Mouse (Mus musculus): Measurements from ENCODE around the gene Bcl11a. TPM values are rescaled to one million over a fixed set of nuclear protein-coding genes. Genes with fewer than 3 reads are reported as not detected.

Bcl11a gene
- polyA plus RNA-seq, 1 experiment from 2014 or later = 95.2 TPM

- no peak for ATAC-seq (ENCODE audit: insufficient number of reproducible peaks, low FRiP score, low TSS enrichment, low read depth)
Measured at GRCm38 (mm10) chr11:24162056-24162455, 84.2 kb downstream of the Bcl11a start.

GRCm38 (mm10) chr11:24163072-24163471 is 85.2 kb downstream of the Bcl11a start:
- DNase-seq (ENCODE audit: low spot score) = no peak
- no peak overlapping the region for H3K4me3 ChIP-seq (ENCODE audit: low read depth, low read length)
- H3K9me3 ChIP-seq (ENCODE audit: control insufficient read depth, low read length) = no peaks in the 10 kb centered on the region
- H3K4me1 ChIP-seq (ENCODE audit: control insufficient read depth, insufficient read depth, low read length) = no peaks in the 10 kb centered on the region
- H3K36me3 ChIP-seq (ENCODE audit: control insufficient read depth, insufficient read depth, low read length) = peaks cover 20% of the 10 kb centered on the region
- no peak overlapping the region for H3K27ac ChIP-seq (replicated peaks; ENCODE audit: low read depth, low read length)
- no peak overlapping the region for H3K4me2 ChIP-seq (ENCODE audit: low read depth, severe bottlenecking)
- no peaks in the 10 kb centered on the region for H3K27me3 ChIP-seq (ENCODE audit: control insufficient read depth, insufficient read depth, low read length)
- WGBS = 95% methylated on average over 8 of the region's 8 CpGs
- H3K9ac ChIP-seq (ENCODE audit: low read length) = no peak overlapping the region
- no peak for ATAC-seq (ENCODE audit: insufficient number of reproducible peaks, low FRiP score, low TSS enrichment, low read depth)

More at GRCm38 (mm10) chr11:24162056-24162455, 84.2 kb downstream of the Bcl11a start:
- peaks cover 20% of the 10 kb centered on the region for H3K36me3 ChIP-seq (ENCODE audit: control insufficient read depth, insufficient read depth, low read length)
- no peaks in the 10 kb centered on the region for H3K27me3 ChIP-seq (ENCODE audit: control insufficient read depth, insufficient read depth, low read length)
- no peak overlapping the region for H3K9ac ChIP-seq (ENCODE audit: low read length)
- no peak overlapping the region for H3K4me3 ChIP-seq (ENCODE audit: low read depth, low read length)
- peaks cover 4% of the 10 kb centered on the region; the same call in 1 of the 2 replicates for H3K4me1 ChIP-seq (ENCODE audit: control insufficient read depth, insufficient read depth, low read length)
- 72% methylated on average over 7 of the region's 7 CpGs for WGBS
- no peak overlapping the region for H3K4me2 ChIP-seq (ENCODE audit: low read depth, severe bottlenecking)
- no peak overlapping the region for H3K27ac ChIP-seq (replicated peaks; ENCODE audit: low read depth, low read length)
- H3K9me3 ChIP-seq (ENCODE audit: control insufficient read depth, low read length) = no peaks in the 10 kb centered on the region
- no peak for DNase-seq (ENCODE audit: low spot score)

DNA sequence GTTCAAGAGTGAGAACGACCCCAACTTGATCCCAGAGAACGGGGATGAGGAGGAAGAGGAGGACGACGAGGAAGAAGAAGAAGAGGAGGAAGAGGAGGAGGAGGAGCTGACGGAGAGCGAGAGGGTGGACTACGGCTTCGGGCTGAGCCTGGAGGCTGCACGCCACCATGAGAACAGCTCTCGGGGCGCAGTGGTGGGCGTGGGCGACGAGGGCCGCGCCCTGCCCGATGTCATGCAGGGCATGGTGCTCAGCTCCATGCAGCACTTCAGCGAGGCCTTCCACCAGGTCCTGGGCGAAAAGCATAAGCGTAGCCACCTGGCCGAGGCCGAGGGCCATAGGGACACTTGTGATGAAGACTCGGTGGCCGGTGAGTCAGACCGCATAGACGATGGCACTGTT is 86.2 kb downstream of the Bcl11a start:
- Histone ChIP-seq H3K9me3 (ENCODE audit: control insufficient read depth, low read length) (no peaks in the 10 kb centered on the region), H3K4me2 (ENCODE audit: low read depth, severe bottlenecking) (no peak overlapping the region), H3K27me3 (ENCODE audit: control insufficient read depth, insufficient read depth, low read length) (no peaks in the 10 kb centered on the region), H3K9ac (ENCODE audit: low read length) (no peak overlapping the region), H3K36me3 (ENCODE audit: control insufficient read depth, insufficient read depth, low read length) (peaks cover 20% of the 10 kb centered on the region), H3K27ac (replicated peaks; ENCODE audit: low read depth, low read length) (no peak overlapping the region), H3K4me3 (ENCODE audit: low read depth, low read length) (no peak overlapping the region), H3K4me1 (ENCODE audit: control insufficient read depth, insufficient read depth, low read length) (no peaks in the 10 kb centered on the region)
- 97% methylated on average over 26 of the region's 26 CpGs for WGBS
- no peak; the same call in 1 of the 2 replicates for ATAC-seq (ENCODE audit: insufficient number of reproducible peaks, low FRiP score, low TSS enrichment, low read depth)
- DNase-seq (ENCODE audit: low spot score) = no peak

DNA sequence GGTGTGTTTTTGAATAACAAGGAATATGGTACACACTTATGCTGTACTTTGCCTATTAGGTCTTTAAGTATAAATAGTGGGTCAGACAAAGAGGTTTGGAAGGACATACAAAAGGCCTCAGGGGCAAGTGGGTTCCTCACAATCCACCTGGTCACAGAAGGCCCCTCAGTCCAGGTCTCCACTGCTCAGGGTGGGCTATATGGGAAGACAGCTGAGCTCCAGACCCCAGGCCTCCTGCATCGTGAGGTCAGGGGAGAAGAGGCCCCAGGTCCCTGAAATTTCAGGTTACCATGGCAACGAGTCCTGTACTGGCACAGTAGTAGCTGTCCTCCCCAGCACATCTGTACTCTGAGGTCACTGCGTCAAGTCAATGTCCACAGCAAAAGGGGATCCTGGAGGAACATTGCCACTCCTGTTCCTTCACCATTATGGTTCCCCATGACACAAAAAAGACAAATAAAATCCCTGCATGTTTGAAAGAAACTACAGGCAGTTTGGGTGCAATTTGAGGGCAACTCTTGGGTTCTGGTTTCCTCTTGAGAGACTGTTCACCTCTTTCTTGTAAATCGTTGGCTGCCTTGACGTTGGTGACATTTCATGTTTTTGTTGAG is 93.9 kb downstream of the Bcl11a start:
- Histone ChIP-seq H3K36me3 (ENCODE audit: control insufficient read depth, insufficient read depth, low read length) (peaks cover 2% of the 10 kb centered on the region; the same call in 1 of the 2 replicates), H3K4me2 (ENCODE audit: low read depth, severe bottlenecking) (no peak overlapping the region), H3K9me3 (ENCODE audit: control insufficient read depth, low read length) (no peaks in the 10 kb centered on the region), H3K4me3 (ENCODE audit: low read depth, low read length) (no peak overlapping the region), H3K9ac (ENCODE audit: low read length) (no peak overlapping the region), H3K27me3 (ENCODE audit: control insufficient read depth, insufficient read depth, low read length) (no peaks in the 10 kb centered on the region), H3K4me1 (ENCODE audit: control insufficient read depth, insufficient read depth, low read length) (no peaks in the 10 kb centered on the region), H3K27ac (replicated peaks; ENCODE audit: low read depth, low read length) (no peak overlapping the region)
- ATAC-seq (ENCODE audit: insufficient number of reproducible peaks, low FRiP score, low TSS enrichment, low read depth) = no peak
- WGBS = 72% methylated on average over 5 of the region's 5 CpGs
- DNase-seq (ENCODE audit: low spot score) = no peak

DNA sequence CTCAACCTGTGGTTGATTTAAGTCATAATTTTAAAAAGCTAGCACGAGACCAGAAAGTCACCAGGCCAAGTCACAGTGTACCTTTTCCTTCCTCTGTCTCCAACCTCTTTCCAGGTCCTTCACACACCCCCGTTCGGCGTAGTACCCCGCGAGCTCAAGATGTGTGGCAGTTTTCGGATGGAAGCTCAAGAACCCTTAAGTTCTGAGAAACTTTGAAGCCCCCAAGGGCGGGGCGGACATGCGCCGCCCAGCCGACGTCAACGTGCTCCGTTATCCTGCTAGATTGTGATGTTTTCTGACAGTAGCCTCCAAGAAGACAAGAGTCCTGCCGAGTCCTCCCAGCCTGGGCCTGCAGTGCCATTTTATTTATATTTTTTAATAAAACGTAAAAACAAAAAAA is 94.7 kb downstream of the Bcl11a start:
- DNase-seq (ENCODE audit: low spot score) = no peak
- WGBS = 94% methylated on average over 17 of the region's 17 CpGs
- H3K9me3 ChIP-seq (ENCODE audit: control insufficient read depth, low read length) = no peaks in the 10 kb centered on the region
- no peaks in the 10 kb centered on the region for H3K4me1 ChIP-seq (ENCODE audit: control insufficient read depth, insufficient read depth, low read length)
- no peak for ATAC-seq (ENCODE audit: insufficient number of reproducible peaks, low FRiP score, low TSS enrichment, low read depth)
- no peak overlapping the region for H3K9ac ChIP-seq (ENCODE audit: low read length)
- no peaks in the 10 kb centered on the region for H3K27me3 ChIP-seq (ENCODE audit: control insufficient read depth, insufficient read depth, low read length)
- H3K27ac ChIP-seq (replicated peaks; ENCODE audit: low read depth, low read length) = no peak overlapping the region
- H3K36me3 ChIP-seq (ENCODE audit: control insufficient read depth, insufficient read depth, low read length) = peaks cover 2% of the 10 kb centered on the region; the same call in 1 of the 2 replicates
- H3K4me2 ChIP-seq (ENCODE audit: low read depth, severe bottlenecking) = no peak overlapping the region
- H3K4me3 ChIP-seq (ENCODE audit: low read depth, low read length) = no peak overlapping the region

DNA sequence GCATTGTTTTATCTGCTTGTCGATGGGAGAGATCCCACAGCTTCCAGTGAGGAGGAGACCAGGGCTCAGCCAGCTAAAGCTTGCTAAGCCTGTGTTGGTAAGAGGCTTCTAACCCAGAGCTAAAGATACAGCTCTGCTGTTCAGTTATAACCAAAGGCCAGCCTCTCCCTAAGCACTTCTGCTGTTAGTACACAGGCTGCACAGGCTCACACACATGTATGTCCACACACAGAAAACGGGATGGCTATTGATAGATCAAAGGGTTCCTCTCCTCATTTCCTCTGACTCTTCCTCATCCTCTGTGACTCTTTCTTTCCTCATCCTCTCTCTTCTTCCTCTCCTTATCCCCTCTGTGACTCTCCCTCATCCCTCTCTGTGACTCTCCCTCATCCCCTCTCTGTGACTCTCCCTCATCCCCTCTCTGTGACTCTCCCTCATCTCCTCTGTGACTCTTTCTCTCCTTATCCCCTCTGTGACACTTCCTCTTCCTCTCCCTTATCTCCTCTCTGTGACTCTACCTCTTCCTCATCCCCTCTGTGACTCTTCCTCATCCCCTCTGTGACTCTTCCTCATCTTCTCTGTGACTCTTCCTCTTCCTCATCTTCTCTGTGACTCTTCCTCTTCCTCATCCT is 96.4 kb downstream of the Bcl11a start:
- Histone ChIP-seq H3K27me3 (ENCODE audit: control insufficient read depth, insufficient read depth, low read length) (no peaks in the 10 kb centered on the region), H3K4me3 (ENCODE audit: low read depth, low read length) (no peak overlapping the region), H3K27ac (replicated peaks; ENCODE audit: low read depth, low read length) (no peak overlapping the region), H3K4me1 (ENCODE audit: control insufficient read depth, insufficient read depth, low read length) (no peaks in the 10 kb centered on the region), H3K9me3 (ENCODE audit: control insufficient read depth, low read length) (no peaks in the 10 kb centered on the region), H3K9ac (ENCODE audit: low read length) (no peak overlapping the region), H3K4me2 (ENCODE audit: low read depth, severe bottlenecking) (no peak overlapping the region), H3K36me3 (ENCODE audit: control insufficient read depth, insufficient read depth, low read length) (peaks cover 2% of the 10 kb centered on the region; the same call in 1 of the 2 replicates)
- WGBS = 76% methylated on average over 2 of the region's 2 CpGs
- no peak for DNase-seq (ENCODE audit: low spot score)
- no peak for ATAC-seq (ENCODE audit: insufficient number of reproducible peaks, low FRiP score, low TSS enrichment, low read depth)

GRCm38 (mm10) chr11:24177458-24177857 is 99.6 kb downstream of the Bcl11a start:
- H3K36me3 ChIP-seq (ENCODE audit: control insufficient read depth, insufficient read depth, low read length) = peaks cover 2% of the 10 kb centered on the region; the same call in 1 of the 2 replicates
- H3K27me3 ChIP-seq (ENCODE audit: control insufficient read depth, insufficient read depth, low read length) = no peaks in the 10 kb centered on the region
- no peak overlapping the region for H3K27ac ChIP-seq (replicated peaks; ENCODE audit: low read depth, low read length)
- DNase-seq (ENCODE audit: low spot score) (no peak), ATAC-seq (ENCODE audit: insufficient number of reproducible peaks, low FRiP score, low TSS enrichment, low read depth) (no peak)
- WGBS = 92% methylated on average over 4 of the region's 4 CpGs
- H3K9ac ChIP-seq (ENCODE audit: low read length) = no peak overlapping the region
- no peaks in the 10 kb centered on the region for H3K4me1 ChIP-seq (ENCODE audit: control insufficient read depth, insufficient read depth, low read length)
- H3K9me3 ChIP-seq (ENCODE audit: control insufficient read depth, low read length) = no peaks in the 10 kb centered on the region
- no peak overlapping the region for H3K4me2 ChIP-seq (ENCODE audit: low read depth, severe bottlenecking)
- no peak overlapping the region for H3K4me3 ChIP-seq (ENCODE audit: low read depth, low read length)

DNA sequence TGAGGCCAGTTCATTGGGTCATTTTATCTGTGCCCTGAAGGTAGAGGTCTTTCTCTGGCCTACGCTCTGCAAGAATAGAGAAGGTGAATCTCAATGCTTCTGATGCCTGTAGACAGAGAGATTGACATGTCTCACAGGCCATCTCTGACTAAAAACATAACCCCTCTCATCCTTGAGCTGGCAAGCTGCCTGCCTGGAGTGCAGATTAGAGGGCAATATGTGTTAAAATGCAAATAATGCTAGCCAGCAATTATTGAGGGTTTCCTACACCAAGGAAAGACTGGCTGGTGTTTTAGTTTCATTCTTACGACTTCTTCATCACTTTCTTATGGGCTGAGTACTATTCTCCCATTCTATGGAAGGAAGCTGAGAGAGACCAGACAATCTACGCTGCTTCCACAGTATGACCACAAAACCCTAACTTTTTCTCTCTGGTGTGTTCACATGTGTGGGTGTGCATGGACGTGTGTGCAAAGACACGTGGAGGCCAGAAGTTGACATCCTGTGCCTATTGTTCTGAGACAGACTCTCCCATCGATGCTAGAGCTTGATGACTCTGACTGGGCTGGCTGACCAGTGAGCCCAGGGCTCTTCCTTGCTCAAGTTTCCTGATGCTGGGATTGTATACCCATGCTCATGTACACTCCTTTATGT is 101.1 kb downstream of the Bcl11a start:
- H3K4me2 ChIP-seq (ENCODE audit: low read depth, severe bottlenecking) = no peak overlapping the region
- H3K27me3 ChIP-seq (ENCODE audit: control insufficient read depth, insufficient read depth, low read length) = no peaks in the 10 kb centered on the region
- H3K9me3 ChIP-seq (ENCODE audit: control insufficient read depth, low read length) = no peaks in the 10 kb centered on the region
- no peaks in the 10 kb centered on the region for H3K4me1 ChIP-seq (ENCODE audit: control insufficient read depth, insufficient read depth, low read length)
- H3K27ac ChIP-seq (replicated peaks; ENCODE audit: low read depth, low read length) = no peak overlapping the region
- no peak overlapping the region for H3K4me3 ChIP-seq (ENCODE audit: low read depth, low read length)
- ATAC-seq (ENCODE audit: insufficient number of reproducible peaks, low FRiP score, low TSS enrichment, low read depth) (no peak), DNase-seq (ENCODE audit: low spot score) (no peak)
- H3K36me3 ChIP-seq (ENCODE audit: control insufficient read depth, insufficient read depth, low read length) = no peaks in the 10 kb centered on the region
- no peak overlapping the region for H3K9ac ChIP-seq (ENCODE audit: low read length)
- 93% methylated on average over 6 of the region's 6 CpGs for WGBS

Data from limb, embryonic 11.5 days (tissue).